Mouse (Mus musculus) C2C12 (cell line): Measurements from ENCODE around the gene Slc25a33. TPM values are rescaled to one million over a fixed set of nuclear protein-coding genes. Genes with fewer than 3 reads are reported as not detected.
"Not testable (repeated sequence)": the region's sequence is repeated elsewhere in the genome, so short reads cannot be mapped to it uniquely, and the experiment has no call there.

Experiments
- H3K27me3 ChIP-seq: one replicate; pipeline ENCODE4 v1.6.1; 2011; ENCODE audit not compliant: control insufficient read depth, insufficient read depth, insufficient read length
- H3K36me3 ChIP-seq: one replicate; pipeline ENCODE4 v1.6.1; 2011; ENCODE audit not compliant: control insufficient read depth, insufficient read depth
- H3K4me3 ChIP-seq: one replicate; pipeline ENCODE4 v1.5.1; 2011; ENCODE audit warnings: mild to moderate bottlenecking, control low read depth; ENCODE audit not compliant: poor library complexity, insufficient read depth, severe bottlenecking
- H3K79me2 ChIP-seq: one replicate; pipeline ENCODE4 v1.6.1; 2011; ENCODE audit not compliant: control insufficient read depth, insufficient read depth
- H3K79me3 ChIP-seq: one replicate; pipeline ENCODE4 v1.6.1; 2011; ENCODE audit warnings: low read depth, control low read depth
- H3ac ChIP-seq: one replicate; pipeline ENCODE3; 2011; ENCODE audit warnings: low read depth; ENCODE audit not compliant: control insufficient read depth, insufficient read length
- CEBPB ChIP-seq: IDR thresholded peaks from one replicate; pipeline ENCODE4 v1.6.1; 2011; ENCODE audit warnings: low read depth, mild to moderate bottlenecking, control low read depth, moderate library complexity
- CTCF ChIP-seq: IDR thresholded peaks from one replicate; pipeline ENCODE4 v1.5.1; 2011; ENCODE audit not compliant: control insufficient read depth, insufficient read depth, insufficient read length
- FOSL1 ChIP-seq: IDR thresholded peaks from one replicate; pipeline ENCODE4 v1.8.0; 2011; ENCODE audit warnings: mild to moderate bottlenecking, low read length; ENCODE audit not compliant: poor library complexity, insufficient read depth, severe bottlenecking
- MAX ChIP-seq: IDR thresholded peaks from one replicate; pipeline ENCODE4 v1.6.1; 2011; ENCODE audit warnings: mild to moderate bottlenecking, control low read depth
- MYOD1 ChIP-seq: IDR thresholded peaks from one replicate; pipeline ENCODE4 v1.6.1; 2011; ENCODE audit warnings: low read depth; ENCODE audit not compliant: control insufficient read depth, insufficient read length
- MYOG ChIP-seq: IDR thresholded peaks from one replicate; pipeline ENCODE4 v1.6.1; 2011; ENCODE audit not compliant: control insufficient read depth, insufficient read length; ENCODE audit errors: extremely low read depth
- USF1 ChIP-seq: IDR thresholded peaks from one replicate; pipeline ENCODE4 v1.6.1; 2011; ENCODE audit warnings: low read depth, mild to moderate bottlenecking, control low read depth, moderate library complexity
- polyA plus RNA-seq: library from polyadenylated mRNA; unstranded; fragments of >200 nt; fragmentation: generic; extraction: Trizol; gene quantifications from one replicate; pipeline ENCODE4 v1.2.1, GENCODE M21; 2012; ENCODE audit warnings: missing spikeins

Slc25a33 gene
- polyA plus RNA-seq, 1 experiment, result 10.2 TPM

GRCm38 (mm10) chr4:149815586-149815985 is 41.5 kb upstream of the Slc25a33 start:
- no peak overlapping the region for H3ac ChIP-seq
- H3K27me3 ChIP-seq, result peaks cover 2% of the 10 kb centered on the region
- no peaks in the 10 kb centered on the region for H3K79me3 ChIP-seq
- TF ChIP-seq MYOD1 (no peak), CTCF (no peak), FOSL1 (no peak), CEBPB (no peak), USF1 (no peak), MAX (no peak), MYOG (no peak)
- no peaks in the 10 kb centered on the region for H3K36me3 ChIP-seq
- H3K79me2 ChIP-seq, result no peaks in the 10 kb centered on the region
- no peak overlapping the region for H3K4me3 ChIP-seq

DNA sequence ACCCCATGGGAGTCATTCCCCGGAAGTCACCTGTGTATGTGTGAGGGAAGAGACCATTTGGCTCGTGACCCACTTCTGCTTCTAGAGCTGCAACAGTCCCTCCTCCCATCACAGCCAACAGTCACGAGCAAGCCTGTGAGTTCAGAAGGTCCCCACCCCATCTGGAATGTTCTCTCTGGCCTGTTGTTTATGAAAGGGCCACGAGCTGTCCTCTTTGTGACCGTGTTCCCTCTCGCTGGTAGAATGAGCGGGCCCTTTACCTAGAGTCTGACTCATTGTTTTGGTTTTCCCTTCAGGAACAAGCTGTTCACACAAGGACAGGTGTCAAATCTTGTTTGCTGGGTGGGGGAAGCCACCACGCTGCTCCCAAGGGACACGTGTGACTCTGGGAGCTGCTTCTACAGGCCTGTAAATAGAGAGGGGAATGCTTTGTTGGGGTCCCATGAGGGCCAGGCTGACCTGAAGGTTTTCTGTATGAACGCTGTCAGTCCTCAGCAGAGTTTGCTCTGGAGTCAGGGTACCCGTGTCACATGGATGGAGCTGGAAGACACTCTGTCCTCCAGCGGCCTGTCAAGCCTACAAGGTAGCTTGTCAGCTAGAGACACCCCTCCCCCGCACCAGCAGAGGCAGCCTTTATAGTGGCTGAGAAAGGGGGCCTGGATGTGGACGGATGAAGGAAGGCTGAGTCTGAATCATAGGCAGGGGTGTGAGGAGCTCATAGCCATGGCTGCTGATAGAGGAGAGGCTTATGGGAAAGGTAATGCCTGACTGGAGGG is 39.5 kb upstream of the Slc25a33 start:
- Histone ChIP-seq H3ac (no peak overlapping the region), H3K4me3 (no peak overlapping the region), H3K79me3 (no peaks in the 10 kb centered on the region), H3K27me3 (peaks cover 10% of the 10 kb centered on the region), H3K79me2 (no peaks in the 10 kb centered on the region), H3K36me3 (no peaks in the 10 kb centered on the region)
- TF ChIP-seq USF1, result no peak
- no peak for TF ChIP-seq FOSL1
- no peak for TF ChIP-seq CEBPB
- no peak for TF ChIP-seq CTCF
- TF ChIP-seq MYOD1, result no peak
- no peak for TF ChIP-seq MYOG
- no peak for TF ChIP-seq MAX

DNA sequence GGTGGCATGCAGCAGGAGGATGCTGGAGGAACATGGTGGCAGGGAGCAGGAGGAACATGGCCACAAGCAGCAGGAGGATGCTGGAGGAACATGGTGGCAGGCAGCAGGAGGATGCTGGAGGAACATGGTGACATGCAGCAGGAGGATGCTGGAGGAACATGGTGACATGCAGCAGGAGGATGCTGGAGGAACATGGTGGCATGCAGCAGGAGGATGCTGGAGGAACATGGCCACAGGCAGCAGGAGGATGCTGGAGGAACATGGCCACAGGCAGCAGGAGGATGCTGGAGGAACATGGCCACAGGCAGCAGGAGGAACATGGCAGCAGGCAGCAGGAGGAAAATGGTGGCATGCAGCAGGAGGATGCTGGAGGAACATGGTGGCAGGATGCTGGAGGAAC is 36.3 kb upstream of the Slc25a33 start:
- H3ac ChIP-seq, result not testable (repeated sequence)

GRCm38 (mm10) chr4:149808584-149809227 is 34.6 kb upstream of the Slc25a33 start:
- Histone ChIP-seq H3ac (no peak overlapping the region), H3K27me3 (peaks cover 10% of the 10 kb centered on the region), H3K4me3 (no peak overlapping the region), H3K79me3 (no peaks in the 10 kb centered on the region), H3K36me3 (no peaks in the 10 kb centered on the region), H3K79me2 (no peaks in the 10 kb centered on the region)
- no peak for TF ChIP-seq MAX
- no peak for TF ChIP-seq USF1
- TF ChIP-seq MYOD1, result no peak
- TF ChIP-seq CTCF, result no peak
- TF ChIP-seq FOSL1, result no peak
- no peak for TF ChIP-seq MYOG
- no peak for TF ChIP-seq CEBPB

More for the DNA sequence above, 36.3 kb upstream of the Slc25a33 start:
- H3K79me2 ChIP-seq, H3K36me3 ChIP-seq, H3K79me3 ChIP-seq, H3K4me3 ChIP-seq, H3K27me3 ChIP-seq: not testable (repeated sequence)

DNA sequence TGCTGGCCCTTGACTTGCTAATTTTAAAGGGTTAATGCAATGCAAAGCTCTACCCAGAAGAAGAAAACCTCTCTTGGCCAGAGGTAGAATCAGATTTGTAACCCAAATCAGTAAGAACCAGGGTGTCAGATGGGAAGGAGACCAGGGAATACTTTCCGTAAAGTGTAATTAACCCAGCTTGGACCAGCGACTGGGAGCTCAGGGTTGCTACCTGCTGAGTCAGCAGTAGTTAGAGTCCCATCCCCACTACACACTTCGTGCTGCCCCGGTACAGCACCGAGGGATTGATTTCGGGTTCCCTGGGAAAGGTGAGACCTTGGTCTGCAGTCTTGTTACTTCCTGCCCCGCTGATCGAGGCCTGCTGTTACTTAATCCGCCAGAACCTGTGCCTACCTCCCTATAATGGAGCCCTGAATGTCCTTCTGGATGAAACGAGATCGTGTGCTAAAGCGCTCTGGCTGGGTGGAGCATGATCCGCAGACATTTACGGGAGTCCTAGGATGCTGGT is 34.0 kb upstream of the Slc25a33 start:
- Histone ChIP-seq H3K27me3 (peaks cover 10% of the 10 kb centered on the region), H3K4me3 (no peak overlapping the region), H3K36me3 (no peaks in the 10 kb centered on the region), H3ac (no peak overlapping the region), H3K79me3 (no peaks in the 10 kb centered on the region), H3K79me2 (no peaks in the 10 kb centered on the region)
- TF ChIP-seq MYOG (no peak), USF1 (no peak), MAX (no peak), CEBPB (no peak), FOSL1 (no peak), MYOD1 (no peak), CTCF (no peak)
